Mouse (Mus musculus) hindbrain, embryonic 13.5 days (tissue): ENCODE measurements around the gene Ttll8. TPM values are rescaled to one million over a fixed set of nuclear protein-coding genes. Genes with fewer than 3 reads are reported as not detected.

Experiments
- ATAC-seq: fragments of 200-750 bp; cut with Nextera tagmentation; 2 replicates; pipeline ENCODE4 v1.8.0; 2017; ENCODE audit warnings: moderate TSS enrichment; ENCODE audit not compliant: low FRiP score
- H3K27ac ChIP-seq: fragments of 300-500 bp; sonication (generic); 2 replicates; pipeline ENCODE4 v1.5.1; 2015; ENCODE audit warnings: inconsistent platforms, mild to moderate bottlenecking, moderate library complexity
- H3K27me3 ChIP-seq: fragments of 300-500 bp; sonication (generic); 2 replicates; pipeline ENCODE4 v1.6.1; 2015; ENCODE audit warnings: mild to moderate bottlenecking, inconsistent platforms
- H3K36me3 ChIP-seq: fragments of 300-500 bp; sonication (generic); 2 replicates; pipeline ENCODE4 v1.6.1; 2015; ENCODE audit warnings: mild to moderate bottlenecking, inconsistent platforms
- H3K4me1 ChIP-seq: fragments of 300-500 bp; sonication (generic); replicated peaks from 2 replicates; pipeline ENCODE4 v1.6.1; 2015; ENCODE audit warnings: inconsistent platforms
- H3K4me2 ChIP-seq: fragments of 300-500 bp; sonication (generic); 2 replicates; pipeline ENCODE4 v1.6.1; 2015; ENCODE audit warnings: inconsistent platforms, mild to moderate bottlenecking, moderate library complexity
- H3K4me3 ChIP-seq: fragments of 300-500 bp; sonication (generic); 2 replicates; pipeline ENCODE4 v1.5.1; 2015; ENCODE audit warnings: mild to moderate bottlenecking, inconsistent platforms
- H3K9ac ChIP-seq: fragments of 300-500 bp; sonication (generic); 2 replicates; pipeline ENCODE4 v1.6.1; 2015; ENCODE audit warnings: mild to moderate bottlenecking, inconsistent platforms
- H3K9me3 ChIP-seq: fragments of 300-500 bp; sonication (generic); 2 replicates; pipeline ENCODE4 v1.6.1; 2016; ENCODE audit warnings: inconsistent platforms
- WGBS: fragments of 180-500 bp; shearing (Covaris S2); methylation state at CpG from one replicate; pipeline ENCODE4 v1.1.7; 2015; 5-methylcytosine and 5-hydroxymethylcytosine counted together
- polyA plus RNA-seq: library from polyadenylated mRNA; unstranded; fragments of >200 nt; fragmentation: Nextera tagmentation; extraction: Ambion mirVana; gene quantifications from 2 replicates; pipeline ENCODE4 v1.2.1, GENCODE M21; 2015

Gene Ttll8
- polyA plus RNA-seq, 1 experiment from 2014 or later, result not detected

GRCm38 (mm10) chr15:88955342-88955741 is 1.1 kb upstream of the Ttll8 start:
- WGBS, result 83% methylated on average over 6 of the region's 6 CpGs
- peaks cover 17% of the 10 kb centered on the region for H3K4me1 ChIP-seq
- H3K9me3 ChIP-seq, result no peaks in the 10 kb centered on the region
- ATAC-seq, result no peak
- no peak overlapping the region for H3K4me3 ChIP-seq
- no peak overlapping the region for H3K9ac ChIP-seq
- no peak overlapping the region for H3K27ac ChIP-seq
- peaks cover 30% of the 10 kb centered on the region for H3K27me3 ChIP-seq
- H3K4me2 ChIP-seq, result no peak overlapping the region
- no peaks in the 10 kb centered on the region for H3K36me3 ChIP-seq

GRCm38 (mm10) chr15:88951246-88951645 is 3.0 kb downstream of the Ttll8 start:
- WGBS, result 81% methylated on average over 4 of the region's 4 CpGs
- Histone ChIP-seq H3K27me3 (peaks cover 30% of the 10 kb centered on the region), H3K4me1 (peaks cover 11% of the 10 kb centered on the region), H3K9ac (no peak overlapping the region), H3K4me2 (no peak overlapping the region), H3K9me3 (no peaks in the 10 kb centered on the region), H3K4me3 (no peak overlapping the region), H3K36me3 (no peaks in the 10 kb centered on the region), H3K27ac (no peak overlapping the region)
- ATAC-seq, result no peak

GRCm38 (mm10) chr15:88946851-88947250 is 7.4 kb downstream of the Ttll8 start:
- H3K4me1 ChIP-seq, result no peaks in the 10 kb centered on the region
- H3K36me3 ChIP-seq, result no peaks in the 10 kb centered on the region
- WGBS, result 65% methylated on average over 6 of the region's 6 CpGs
- H3K4me2 ChIP-seq, result no peak overlapping the region
- no peak for ATAC-seq
- H3K4me3 ChIP-seq, result no peak overlapping the region
- H3K9ac ChIP-seq, result no peak overlapping the region
- no peak overlapping the region for H3K27ac ChIP-seq
- H3K9me3 ChIP-seq, result no peaks in the 10 kb centered on the region
- no peaks in the 10 kb centered on the region for H3K27me3 ChIP-seq

- ATAC-seq, result no peak
- no peak overlapping the region for H3K9ac ChIP-seq
- WGBS, result 93% methylated on average over 5 of the region's 5 CpGs
- H3K36me3 ChIP-seq, result no peaks in the 10 kb centered on the region
- no peaks in the 10 kb centered on the region for H3K27me3 ChIP-seq
- no peaks in the 10 kb centered on the region for H3K4me1 ChIP-seq
- no peak overlapping the region for H3K4me2 ChIP-seq
- no peak overlapping the region for H3K4me3 ChIP-seq
- no peak overlapping the region for H3K27ac ChIP-seq
- H3K9me3 ChIP-seq, result no peaks in the 10 kb centered on the region
Measured at GRCm38 (mm10) chr15:88943896-88944551, 10.2 kb downstream of the Ttll8 start.

GRCm38 (mm10) chr15:88942783-88943182 is 11.4 kb downstream of the Ttll8 start:
- Histone ChIP-seq H3K27ac (no peak overlapping the region), H3K4me3 (no peak overlapping the region), H3K36me3 (no peaks in the 10 kb centered on the region), H3K27me3 (no peaks in the 10 kb centered on the region), H3K9ac (no peak overlapping the region), H3K9me3 (no peaks in the 10 kb centered on the region), H3K4me1 (no peaks in the 10 kb centered on the region), H3K4me2 (no peak overlapping the region)
- WGBS, result 82% methylated on average over 5 of the region's 5 CpGs
- ATAC-seq, result no peak

- H3K9ac ChIP-seq, result no peak overlapping the region
- H3K27me3 ChIP-seq, result no peaks in the 10 kb centered on the region
- no peak for ATAC-seq
- H3K4me3 ChIP-seq, result no peak overlapping the region
- H3K4me2 ChIP-seq, result no peak overlapping the region
- H3K27ac ChIP-seq, result no peak overlapping the region
- WGBS, result 83% methylated on average over 2 of the region's 2 CpGs
- no peaks in the 10 kb centered on the region for H3K9me3 ChIP-seq
- H3K36me3 ChIP-seq, result no peaks in the 10 kb centered on the region
- no peaks in the 10 kb centered on the region for H3K4me1 ChIP-seq
Measured at GRCm38 (mm10) chr15:88937291-88937650, 16.9 kb downstream of the Ttll8 start.

- H3K9me3 ChIP-seq, result no peaks in the 10 kb centered on the region
- H3K9ac ChIP-seq, result no peak overlapping the region
- H3K36me3 ChIP-seq, result no peaks in the 10 kb centered on the region
- no peak overlapping the region for H3K4me3 ChIP-seq
- H3K27ac ChIP-seq, result no peak overlapping the region
- ATAC-seq, result no peak
- 70% methylated on average over 6 of the region's 6 CpGs for WGBS
- no peak overlapping the region for H3K4me2 ChIP-seq
- no peaks in the 10 kb centered on the region for H3K27me3 ChIP-seq
- H3K4me1 ChIP-seq, result no peaks in the 10 kb centered on the region
Measured at GRCm38 (mm10) chr15:88936619-88937290, 17.5 kb downstream of the Ttll8 start.

GRCm38 (mm10) chr15:88934141-88934540 is 20.1 kb downstream of the Ttll8 start:
- H3K27ac ChIP-seq, result no peak overlapping the region
- WGBS, result 67% methylated on average over 7 of the region's 7 CpGs
- ATAC-seq, result no peak
- no peak overlapping the region for H3K9ac ChIP-seq
- no peaks in the 10 kb centered on the region for H3K9me3 ChIP-seq
- H3K36me3 ChIP-seq, result no peaks in the 10 kb centered on the region
- no peak overlapping the region for H3K4me3 ChIP-seq
- H3K4me1 ChIP-seq, result no peaks in the 10 kb centered on the region
- no peak overlapping the region for H3K4me2 ChIP-seq
- no peaks in the 10 kb centered on the region for H3K27me3 ChIP-seq

- Histone ChIP-seq H3K4me2 (no peak overlapping the region), H3K27ac (no peak overlapping the region), H3K4me3 (no peak overlapping the region), H3K27me3 (no peaks in the 10 kb centered on the region), H3K9ac (no peak overlapping the region), H3K36me3 (no peaks in the 10 kb centered on the region), H3K4me1 (no peaks in the 10 kb centered on the region), H3K9me3 (no peaks in the 10 kb centered on the region)
- ATAC-seq, result no peak
- WGBS, result 91% methylated on average over 10 of the region's 10 CpGs
Measured at GRCm38 (mm10) chr15:88932667-88933066, 21.6 kb downstream of the Ttll8 start.

DNA sequence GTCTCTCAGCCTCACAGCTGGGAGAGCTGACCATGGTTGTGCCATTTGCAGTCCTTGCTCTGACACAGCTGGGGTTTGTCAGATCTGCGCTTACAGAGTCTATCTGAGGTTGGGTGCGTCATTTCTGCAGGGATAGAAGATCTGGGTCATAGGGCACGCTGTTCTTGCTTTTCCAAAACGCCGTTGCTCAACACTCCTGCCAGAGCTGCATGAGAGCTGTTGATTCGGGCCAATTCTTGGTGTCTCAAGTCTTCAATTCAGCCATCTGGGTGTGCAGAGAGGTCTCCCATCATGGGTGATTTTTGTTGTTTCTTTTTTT is 32.3 kb downstream of the Ttll8 start:
- no peak for ATAC-seq
- H3K27me3 ChIP-seq, result 0 out of 2 replicates have a peak, but pooled peaks cover 6% of the 10 kb centered on the region
- no peaks in the 10 kb centered on the region for H3K9me3 ChIP-seq
- no peak overlapping the region for H3K27ac ChIP-seq
- H3K4me3 ChIP-seq, result no peak overlapping the region
- no peak overlapping the region for H3K9ac ChIP-seq
- H3K36me3 ChIP-seq, result no peaks in the 10 kb centered on the region
- 74% methylated on average over 6 of the region's 6 CpGs for WGBS
- H3K4me2 ChIP-seq, result no peak overlapping the region
- 0 out of 2 replicates have a peak, but pooled peaks cover 4% of the 10 kb centered on the region for H3K4me1 ChIP-seq

DNA sequence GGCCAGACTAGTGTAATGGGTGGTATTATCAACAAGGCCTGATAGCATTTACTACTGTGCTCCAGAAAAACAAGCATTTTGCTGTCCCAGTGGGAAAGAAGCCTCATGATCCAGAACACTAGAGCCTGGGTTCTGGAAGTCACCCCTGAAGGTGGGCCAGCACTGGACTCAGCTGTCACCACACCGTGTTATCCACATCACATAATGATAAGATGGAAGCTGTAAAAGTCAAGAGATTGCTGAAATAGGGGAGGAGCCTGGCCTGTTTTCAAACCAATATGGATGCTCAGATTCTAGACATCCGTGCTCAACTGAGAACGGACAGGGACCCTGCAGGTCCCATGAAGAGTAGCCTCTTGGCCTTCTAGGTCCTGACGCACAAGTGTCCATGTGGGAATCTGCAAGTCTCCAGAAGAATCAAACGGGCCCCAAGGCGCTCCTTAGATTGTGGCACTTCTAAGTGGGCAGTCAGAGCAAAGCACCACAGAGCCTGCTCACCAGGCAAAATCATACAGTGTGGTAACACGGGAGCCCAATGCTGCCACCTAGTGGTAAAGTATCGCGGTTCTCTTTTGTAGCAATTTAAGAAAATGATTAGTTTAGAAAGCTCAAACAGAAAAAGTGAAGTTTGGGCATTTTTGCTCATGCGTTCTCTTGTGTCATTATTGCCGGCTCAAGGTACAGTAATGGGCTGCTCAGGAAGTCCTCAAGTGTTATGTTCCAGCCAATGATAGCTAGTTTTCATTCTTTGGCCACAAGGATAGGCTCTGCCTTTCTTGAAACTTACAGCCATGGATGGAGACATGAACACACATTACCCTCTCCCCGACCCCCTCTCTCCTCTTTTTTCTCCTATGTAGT is 32.9 kb downstream of the Ttll8 start:
- no peak overlapping the region for H3K4me2 ChIP-seq
- 0 out of 2 replicates have a peak, but pooled peaks cover 6% of the 10 kb centered on the region for H3K27me3 ChIP-seq
- no peak overlapping the region for H3K4me3 ChIP-seq
- H3K9ac ChIP-seq, result 0 out of 2 replicates have a peak overlapping the region, but pooled peaks have one; percentile 24
- H3K36me3 ChIP-seq, result no peaks in the 10 kb centered on the region
- no peak overlapping the region for H3K27ac ChIP-seq
- no peaks in the 10 kb centered on the region for H3K9me3 ChIP-seq
- WGBS, result 29% methylated on average over 12 of the region's 12 CpGs
- peak; percentile 73; the same call in 1 of the 2 replicates for ATAC-seq
- H3K4me1 ChIP-seq, result 0 out of 2 replicates have a peak, but pooled peaks cover 4% of the 10 kb centered on the region

- WGBS, result 88% methylated on average over 1 of the region's 1 CpGs
- no peak for ATAC-seq
Measured at GRCm38 (mm10) chr15:88920065-88920464, 34.2 kb downstream of the Ttll8 start.

More at GRCm38 (mm10) chr15:88920065-88920464, 34.2 kb downstream of the Ttll8 start:
- Histone ChIP-seq H3K4me3 (no peak overlapping the region), H3K27ac (no peak overlapping the region), H3K4me2 (no peak overlapping the region), H3K27me3 (0 out of 2 replicates have a peak, but pooled peaks cover 6% of the 10 kb centered on the region), H3K4me1 (0 out of 2 replicates have a peak, but pooled peaks cover 4% of the 10 kb centered on the region), H3K9me3 (no peaks in the 10 kb centered on the region), H3K9ac (no peak overlapping the region), H3K36me3 (no peaks in the 10 kb centered on the region)
